Mouse (Mus musculus) intestine, embryonic 14.5 days (tissue): ENCODE data around the gene Rab17. TPM values are rescaled to one million over a fixed set of nuclear protein-coding genes. Genes with fewer than 3 reads are reported as not detected.

Source experiments
- ATAC-seq: fragments of 200-750 bp; cut with Nextera tagmentation; replicated peaks from 2 replicates; pipeline ENCODE4 v1.8.0; 2017; ENCODE audit warnings: low read depth, moderate number of reproducible peaks, moderate TSS enrichment, moderate library complexity; ENCODE audit not compliant: low FRiP score, low TSS enrichment
- DNase-seq: peaks from one replicate; pipeline ENCODE4 v3.0.0-alpha.2; 2018; ENCODE audit warnings: low spot score
- H3K27ac ChIP-seq: fragments of 300-500 bp; sonication (generic); 2 replicates; pipeline ENCODE4 v1.5.1; 2014; ENCODE audit warnings: low read depth, mild to moderate bottlenecking, control low read depth
- H3K27me3 ChIP-seq: fragments of 300-500 bp; sonication (generic); replicated peaks from 2 replicates; pipeline ENCODE4 v1.6.1; 2014; ENCODE audit warnings: low read length, control low read depth; ENCODE audit not compliant: control insufficient read depth, insufficient read depth
- H3K36me3 ChIP-seq: fragments of 300-500 bp; sonication (generic); 2 replicates; pipeline ENCODE4 v1.6.1; 2014; ENCODE audit warnings: low read length, control low read depth; ENCODE audit not compliant: control insufficient read depth, insufficient read depth
- H3K4me1 ChIP-seq: fragments of 300-500 bp; sonication (generic); replicated peaks from 2 replicates; pipeline ENCODE4 v1.6.1; 2014; ENCODE audit warnings: low read length, control low read depth, mixed read lengths; ENCODE audit not compliant: control insufficient read depth, insufficient read depth
- H3K4me2 ChIP-seq: fragments of 300-500 bp; sonication (generic); 2 replicates; pipeline ENCODE4 v1.6.1; 2014; ENCODE audit warnings: low read length
- H3K4me3 ChIP-seq: fragments of 300-500 bp; sonication (generic); 2 replicates; pipeline ENCODE4 v1.5.1; 2014; ENCODE audit warnings: low read depth, low read length, control low read depth, mixed read lengths
- H3K9ac ChIP-seq: fragments of 300-500 bp; sonication (generic); 2 replicates; pipeline ENCODE4 v1.6.1; 2014; ENCODE audit warnings: mild to moderate bottlenecking, low read length
- H3K9me3 ChIP-seq: fragments of 300-500 bp; sonication (generic); 2 replicates; pipeline ENCODE4 v1.6.1; 2016; ENCODE audit warnings: low read length, control low read depth; ENCODE audit not compliant: control insufficient read depth
- WGBS: fragments of 180-500 bp; shearing (Covaris S2); extraction: QIAGEN DNeasy Blood & Tissue Kit; methylation state at CpG from one replicate; pipeline ENCODE4 v1.1.7; 2014; 5-methylcytosine and 5-hydroxymethylcytosine counted together
- polyA plus RNA-seq: library from polyadenylated mRNA; unstranded; fragments of >200 nt; fragmentation: Nextera tagmentation; extraction: Ambion mirVana; gene quantifications from 2 replicates; pipeline ENCODE4 v1.2.1, GENCODE M21; 2014

Rab17 gene
- polyA plus RNA-seq, 1 experiment from 2014 or later = 22.8 TPM

DNA sequence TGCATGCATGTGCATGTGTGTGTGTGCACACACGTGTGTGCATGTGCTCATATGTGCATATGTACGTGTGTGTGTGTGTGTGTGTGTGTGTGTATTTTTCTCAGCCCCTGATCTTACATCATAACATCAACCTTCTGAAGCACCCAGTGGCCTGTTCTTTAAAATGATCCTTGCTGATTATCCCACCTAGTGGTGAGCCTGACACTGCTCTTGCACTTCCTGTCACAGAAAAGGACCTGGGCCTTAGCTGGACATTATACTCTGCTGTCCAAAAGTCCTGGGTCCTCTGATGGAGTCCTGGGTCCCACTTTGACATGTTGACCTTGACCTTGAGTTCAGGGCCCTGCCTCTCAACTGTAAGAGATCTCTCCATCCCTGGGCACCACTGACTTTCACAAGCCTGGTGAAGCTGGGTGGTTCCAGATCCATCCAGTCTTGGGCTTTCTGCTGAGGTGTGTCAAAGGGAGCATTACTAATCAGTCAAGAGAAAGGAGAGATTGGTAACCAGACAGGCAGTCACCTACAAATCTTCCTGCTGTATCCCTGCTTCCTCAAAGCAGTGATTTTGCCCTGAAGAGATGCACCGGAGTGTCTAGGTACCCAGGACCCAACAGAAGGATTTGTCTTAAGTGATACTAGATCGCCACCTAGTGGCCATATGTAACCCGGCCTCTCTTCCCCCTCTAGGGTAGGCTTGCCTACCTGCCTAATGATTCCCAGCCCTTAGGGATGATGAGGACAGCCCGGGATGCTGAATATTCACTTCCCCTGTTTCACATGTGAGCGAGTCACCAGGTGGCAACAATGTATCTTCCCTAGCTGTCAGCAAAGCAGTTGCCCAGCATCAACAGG lies 13.0 kb downstream of the Rab17 start:
- ATAC-seq (peak; percentile 83), DNase-seq (peak; percentile 88)
- Histone ChIP-seq H3K27me3 (no peaks in the 10 kb centered on the region), H3K4me3 (no peak overlapping the region), H3K36me3 (no peaks in the 10 kb centered on the region), H3K27ac (no peak overlapping the region), H3K9ac (no peak overlapping the region), H3K9me3 (no peaks in the 10 kb centered on the region), H3K4me2 (no peak overlapping the region), H3K4me1 (no peaks in the 10 kb centered on the region)
- 26% methylated on average over 7 of the region's 7 CpGs for WGBS

DNA sequence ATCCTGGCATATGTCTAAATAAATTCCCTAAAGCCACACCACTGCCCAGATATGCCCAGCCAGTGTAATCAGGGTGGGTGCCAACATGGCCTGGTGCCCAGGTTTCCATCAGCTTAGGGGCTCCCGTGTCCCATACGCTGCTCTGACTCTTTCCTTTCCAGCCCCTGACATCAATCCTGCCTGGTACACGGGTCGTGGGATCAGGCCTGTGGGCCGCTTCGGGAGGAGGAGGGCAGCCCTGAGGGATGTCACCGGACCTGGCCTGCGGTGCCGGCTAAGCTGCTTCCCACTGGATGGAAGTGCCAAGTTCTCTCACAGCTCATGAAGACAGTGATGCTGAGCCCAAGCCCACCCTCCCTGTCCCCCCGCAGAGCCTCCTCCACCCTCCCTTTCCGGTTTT lies 15.8 kb downstream of the Rab17 start:
- no peak for DNase-seq
- H3K4me2 ChIP-seq = no peak overlapping the region
- 71% methylated on average over 11 of the region's 11 CpGs for WGBS

DNA sequence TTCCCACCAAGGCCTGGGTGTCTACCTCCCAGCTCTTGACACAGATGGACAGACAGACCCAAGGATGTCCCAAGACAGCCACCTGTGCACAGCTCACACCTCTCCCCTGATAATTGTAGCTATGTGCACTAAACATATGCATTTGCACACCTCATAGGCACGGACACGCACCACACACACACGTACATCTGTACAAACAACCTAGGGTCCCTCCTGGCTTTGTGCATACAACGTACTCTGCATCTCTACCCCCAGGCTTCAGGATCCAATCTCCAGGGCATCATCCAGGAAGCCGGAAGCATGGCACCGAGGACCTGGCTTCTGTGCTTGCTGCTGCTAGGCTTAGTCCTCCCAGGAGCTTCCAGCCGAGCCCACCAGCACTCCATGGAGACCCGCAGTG lies 16.7 kb downstream of the Rab17 start, which contains the start of gene Prlh:
TSS of gene Prlh (plus strand) at position 301 of the 400 bp plus-strand sequence.
- Histone ChIP-seq H3K27me3 (no peaks in the 10 kb centered on the region), H3K36me3 (no peaks in the 10 kb centered on the region), H3K9ac (no peak within 1 kb of the TSS), H3K9me3 (no peaks in the 10 kb centered on the region), H3K4me1 (no peaks in the 10 kb centered on the region), H3K27ac (no peak within 1 kb of the TSS), H3K4me2 (no peak within 1 kb of the TSS), H3K4me3 (no peak within 1 kb of the TSS)
- WGBS = 86% methylated on average over 8 of the region's 8 CpGs
- DNase-seq (no peak), ATAC-seq (no peak)

More for the DNA sequence above, 15.8 kb downstream of the Rab17 start:
- no peaks in the 10 kb centered on the region for H3K4me1 ChIP-seq
- no peak overlapping the region for H3K9ac ChIP-seq
- H3K4me3 ChIP-seq = no peak overlapping the region
- no peaks in the 10 kb centered on the region for H3K9me3 ChIP-seq
- no peak for ATAC-seq
- no peaks in the 10 kb centered on the region for H3K36me3 ChIP-seq
- no peak overlapping the region for H3K27ac ChIP-seq
- H3K27me3 ChIP-seq = no peaks in the 10 kb centered on the region

DNA sequence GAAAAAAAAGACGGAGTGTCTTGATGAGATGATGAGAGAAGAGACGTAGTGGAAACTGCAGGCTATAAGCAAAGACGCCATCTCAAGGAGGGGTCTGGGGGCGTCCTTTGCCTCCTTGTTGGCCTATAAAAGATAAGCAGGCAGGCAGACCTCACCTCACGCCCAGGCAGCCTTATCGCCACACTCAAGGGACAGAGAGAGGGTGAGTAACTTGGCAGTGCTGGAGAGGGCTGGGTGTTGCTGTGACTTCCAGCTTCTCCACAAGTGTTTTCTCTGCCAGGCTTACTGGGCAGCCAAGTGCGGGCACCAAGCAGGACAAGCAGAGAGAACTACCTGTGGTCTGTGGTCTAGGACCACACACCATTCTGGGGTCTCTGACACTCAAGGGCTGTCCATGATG lies 17.8 kb downstream of the Rab17 start:
- no peak overlapping the region for H3K4me3 ChIP-seq
- H3K4me2 ChIP-seq = no peak overlapping the region
- WGBS = 73% methylated on average over 7 of the region's 7 CpGs
- H3K36me3 ChIP-seq = no peaks in the 10 kb centered on the region
- ATAC-seq (no peak), DNase-seq (no peak)
- H3K9me3 ChIP-seq = no peaks in the 10 kb centered on the region
- H3K9ac ChIP-seq = no peak overlapping the region
- no peak overlapping the region for H3K27ac ChIP-seq
- H3K4me1 ChIP-seq = no peaks in the 10 kb centered on the region
- H3K27me3 ChIP-seq = no peaks in the 10 kb centered on the region

DNA sequence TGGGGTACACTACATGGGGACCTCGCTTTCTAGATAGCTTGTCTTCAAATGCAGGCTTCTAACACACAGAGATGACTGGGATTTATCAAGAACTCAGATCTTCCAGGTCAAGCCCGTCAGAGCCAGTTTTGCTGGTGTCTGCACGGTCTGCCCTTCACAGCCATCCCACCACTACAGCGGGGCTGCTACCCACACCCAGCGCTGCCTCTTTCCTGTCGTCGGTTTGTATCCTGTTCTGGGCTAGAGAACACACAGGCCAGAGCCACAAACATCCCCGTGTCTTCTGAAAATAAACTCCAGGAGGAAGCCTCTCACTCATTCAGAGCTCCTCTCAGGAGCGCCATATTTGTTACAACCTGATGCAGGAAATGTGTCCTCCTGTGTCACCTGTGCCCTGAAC lies 20.2 kb downstream of the Rab17 start:
- Histone ChIP-seq H3K9ac (no peak overlapping the region), H3K4me3 (no peak overlapping the region), H3K9me3 (no peaks in the 10 kb centered on the region), H3K27ac (no peak overlapping the region), H3K4me2 (no peak overlapping the region), H3K36me3 (no peaks in the 10 kb centered on the region), H3K4me1 (no peaks in the 10 kb centered on the region), H3K27me3 (no peaks in the 10 kb centered on the region)
- DNase-seq (no peak), ATAC-seq (no peak)
- 48% methylated on average over 9 of the region's 9 CpGs for WGBS

DNA sequence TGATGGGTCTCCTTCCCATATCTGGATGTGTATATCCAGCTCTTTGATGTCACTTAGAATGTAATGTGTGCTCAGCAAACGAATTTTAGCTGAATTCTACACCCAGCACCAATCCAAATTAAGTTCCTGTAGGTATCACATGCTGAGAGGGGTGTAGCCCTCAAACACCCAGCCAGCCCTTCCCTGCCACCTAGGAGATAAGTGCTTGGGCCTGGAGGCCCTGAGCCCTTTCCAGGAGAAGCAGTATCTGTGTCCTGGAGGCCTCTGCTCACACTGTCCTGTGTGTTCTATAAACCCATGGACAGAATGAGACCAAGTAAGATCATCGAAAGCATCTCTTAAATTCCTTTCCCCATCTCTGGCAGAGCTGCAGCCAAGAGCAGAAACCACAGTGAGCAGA lies 22.2 kb downstream of the Rab17 start:
- Histone ChIP-seq H3K27me3 (no peaks in the 10 kb centered on the region), H3K9me3 (no peaks in the 10 kb centered on the region), H3K9ac (no peak overlapping the region), H3K4me3 (no peak overlapping the region), H3K27ac (no peak overlapping the region), H3K4me1 (no peaks in the 10 kb centered on the region), H3K4me2 (no peak overlapping the region), H3K36me3 (no peaks in the 10 kb centered on the region)
- no peak for DNase-seq
- 70% methylated on average over 2 of the region's 2 CpGs for WGBS
- no peak for ATAC-seq

DNA sequence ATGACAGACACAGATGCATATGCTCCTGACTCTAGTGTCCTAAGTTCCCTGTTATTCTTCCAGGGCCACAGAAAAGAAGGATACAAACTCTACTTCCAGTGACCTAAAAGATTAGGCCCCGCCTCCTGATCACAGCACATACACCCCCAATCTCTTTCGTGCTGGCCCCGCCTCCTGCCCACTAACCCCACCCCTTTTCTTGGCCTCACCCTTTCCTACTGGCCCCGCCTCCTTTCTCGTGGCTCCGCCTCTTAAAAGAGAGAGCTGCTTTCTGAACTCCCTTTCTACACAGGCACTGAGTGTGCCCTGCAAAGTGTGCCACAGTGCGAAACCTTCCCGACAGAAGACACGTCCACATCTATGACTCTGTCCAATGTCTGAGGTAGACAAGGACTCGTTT lies 24.3 kb downstream of the Rab17 start:
- no peak for ATAC-seq
- 62% methylated on average over 10 of the region's 10 CpGs for WGBS

DNA sequence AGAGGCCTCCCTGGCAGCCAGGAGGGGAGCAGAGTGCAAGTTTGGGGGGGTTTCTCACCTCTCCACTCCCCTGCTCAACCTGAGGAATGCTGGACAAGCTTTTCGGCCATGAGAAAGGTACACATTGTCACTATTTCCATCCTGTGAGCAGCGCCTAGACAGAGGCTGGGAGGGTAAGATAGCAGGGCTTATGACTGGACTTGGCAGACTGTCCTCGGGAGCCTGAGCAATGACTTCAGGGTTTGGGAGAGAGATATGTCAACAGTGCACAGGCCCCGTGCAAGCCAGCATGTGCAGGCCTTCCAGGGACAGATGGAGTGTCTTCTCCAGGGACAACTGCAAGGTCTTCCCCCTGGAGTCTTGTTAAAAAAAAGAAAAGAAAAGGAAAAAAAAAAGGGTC lies 29.5 kb downstream of the Rab17 start:
- H3K36me3 ChIP-seq = no peaks in the 10 kb centered on the region
- no peak overlapping the region for H3K4me2 ChIP-seq
- no peak overlapping the region for H3K9ac ChIP-seq
- ATAC-seq (no peak), DNase-seq (no peak)
- WGBS = 75% methylated on average over 4 of the region's 4 CpGs
- H3K4me3 ChIP-seq = no peak overlapping the region
- H3K4me1 ChIP-seq = no peaks in the 10 kb centered on the region
- no peak overlapping the region for H3K27ac ChIP-seq
- H3K27me3 ChIP-seq = no peaks in the 10 kb centered on the region
- no peaks in the 10 kb centered on the region for H3K9me3 ChIP-seq

More for the DNA sequence above, 24.3 kb downstream of the Rab17 start:
- H3K4me2 ChIP-seq = no peak overlapping the region
- H3K4me3 ChIP-seq = no peak overlapping the region
- no peaks in the 10 kb centered on the region for H3K27me3 ChIP-seq
- no peaks in the 10 kb centered on the region for H3K9me3 ChIP-seq
- H3K27ac ChIP-seq = no peak overlapping the region
- no peak for DNase-seq
- no peak overlapping the region for H3K9ac ChIP-seq
- no peaks in the 10 kb centered on the region for H3K4me1 ChIP-seq
- no peaks in the 10 kb centered on the region for H3K36me3 ChIP-seq

DNA sequence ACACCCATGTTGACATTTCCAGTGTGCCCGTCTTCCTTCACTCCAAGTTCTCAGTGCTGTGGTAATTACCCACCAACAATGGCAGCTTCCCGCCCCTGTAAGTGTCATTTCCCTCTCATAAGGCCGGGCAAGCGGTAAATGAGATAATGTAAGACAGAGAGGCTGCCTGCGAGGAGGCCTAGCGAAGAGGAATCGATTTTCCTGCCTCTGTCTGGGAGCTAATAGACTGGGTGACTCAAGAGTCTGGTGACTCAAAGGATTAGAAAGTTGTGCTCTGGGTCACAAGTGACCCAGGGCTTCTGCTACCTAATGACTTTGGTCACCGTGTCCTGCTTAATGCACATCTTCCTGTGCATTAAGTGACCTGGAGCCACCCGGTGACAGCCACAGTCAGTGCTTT lies 32.5 kb downstream of the Rab17 start:
- H3K9me3 ChIP-seq = no peaks in the 10 kb centered on the region
- no peak for ATAC-seq
- no peak for DNase-seq
- H3K27me3 ChIP-seq = no peaks in the 10 kb centered on the region
- no peak overlapping the region for H3K4me3 ChIP-seq
- no peaks in the 10 kb centered on the region for H3K36me3 ChIP-seq
- no peak overlapping the region for H3K9ac ChIP-seq
- no peak overlapping the region for H3K27ac ChIP-seq
- no peaks in the 10 kb centered on the region for H3K4me1 ChIP-seq
- no peak overlapping the region for H3K4me2 ChIP-seq
- whole genome bisulfite sequencing = 67% methylated on average over 9 of the region's 9 CpGs
